Mouse (Mus musculus): Measurements from ENCODE around the gene Snx30. TPM values are rescaled to one million over a fixed set of nuclear protein-coding genes. Genes with fewer than 3 reads are reported as not detected.
A peak's percentile ranks its signal among the peaks of the same experiment; 100 is the strongest.

Gene Snx30
- total and polyA plus RNA-seq, 3 experiments = 4.2 to 8.6 TPM; not detected in 1

DNA sequence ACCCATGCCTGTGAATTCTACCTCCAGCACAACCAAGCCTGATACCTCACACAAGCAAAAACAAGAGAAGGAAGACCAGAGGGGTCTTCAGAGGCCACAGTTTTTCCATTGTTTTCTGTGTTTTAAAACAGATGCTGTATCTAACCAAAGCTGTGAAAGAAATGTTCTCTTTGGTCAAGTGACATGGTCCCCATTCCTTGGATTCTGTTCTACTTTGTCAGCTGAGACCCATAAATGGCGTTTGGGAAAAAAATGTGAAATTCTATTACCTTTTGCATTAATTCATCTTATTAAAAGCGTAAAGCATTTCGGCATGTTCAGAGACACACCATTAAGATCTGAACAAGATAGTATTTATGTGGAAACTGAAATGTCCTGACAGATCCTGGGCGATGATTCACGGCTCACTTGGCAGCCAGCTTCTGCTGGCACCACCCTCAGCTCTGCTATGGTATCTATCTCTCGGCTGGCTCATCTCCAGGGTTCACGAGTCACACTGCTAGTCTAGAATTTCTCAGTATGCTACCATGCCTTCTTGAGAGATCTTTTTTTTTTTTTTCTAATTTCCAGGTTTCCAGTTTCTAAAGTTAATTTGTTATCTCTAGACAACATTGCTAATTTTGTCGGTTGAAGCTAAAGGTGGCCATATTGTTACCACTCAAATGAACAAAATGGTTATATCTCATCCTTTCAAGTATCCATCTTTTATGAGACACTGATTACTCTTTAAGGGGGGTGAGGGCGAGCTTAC is 49.1 kb upstream of the Snx30 start (continued):
- TF ChIP-seq POLR2A (IDR thresholded peaks at IDR 0.05; ENCODE audit: control insufficient read depth in 1 of 2, insufficient read depth in 1 of 2, low read depth in 1 of 2, low read length in 2 of 2, poor library complexity in 1 of 2) (no peak), GABPA (IDR thresholded peaks at IDR 0.05; ENCODE audit: low read depth, low read length) (no peak), NRF1 (IDR thresholded peaks at IDR 0.05; ENCODE audit: insufficient read depth, low read depth, low read length, poor library complexity, severe bottlenecking) (no peak)

DNA sequence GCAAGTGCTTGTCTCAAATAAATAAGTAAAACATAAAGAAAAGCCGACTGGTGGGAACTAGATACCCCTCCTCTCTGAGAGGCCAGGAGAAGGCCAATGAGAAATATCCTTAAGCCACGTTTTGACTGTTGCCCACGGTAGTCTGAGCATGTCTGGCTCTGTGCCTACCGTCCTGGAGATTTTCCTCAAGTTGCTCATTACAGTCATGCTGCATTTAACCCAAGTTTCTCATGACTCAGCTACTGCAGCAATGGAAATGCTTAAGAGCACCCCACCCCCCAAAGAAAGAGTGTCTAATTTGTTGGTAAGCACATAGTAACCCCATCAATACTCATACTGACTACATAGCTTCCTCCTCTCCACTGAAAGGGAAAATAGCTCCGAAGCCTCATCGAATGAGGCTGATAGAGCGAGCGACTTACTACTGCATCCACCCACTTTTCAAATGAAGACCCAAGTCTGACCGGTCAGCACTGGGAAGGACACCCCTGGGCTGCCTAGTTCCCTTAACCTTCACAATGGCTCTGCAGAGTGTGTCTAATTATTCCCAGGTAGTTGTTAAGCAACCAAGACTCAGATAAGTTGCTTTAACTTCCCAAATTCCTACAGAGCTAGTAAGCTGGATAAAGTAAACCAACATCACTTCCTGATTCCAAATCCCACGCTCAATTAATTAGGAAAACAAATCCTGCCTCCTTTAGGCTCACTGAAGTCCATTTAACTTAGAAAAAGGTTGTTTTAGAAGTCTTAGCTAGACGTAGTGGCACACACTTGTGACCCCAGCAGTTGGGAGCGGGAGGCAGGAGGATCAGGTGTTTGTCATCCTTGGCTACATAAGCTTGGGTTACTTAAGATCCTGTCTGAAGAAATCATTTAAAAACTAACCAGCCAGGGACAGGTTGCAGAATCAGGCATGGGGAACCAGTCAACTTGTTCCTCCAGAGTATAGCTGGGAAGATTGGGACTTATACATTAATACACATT is 47.9 kb upstream of the Snx30 start:
- no peaks in the 10 kb centered on the region for H3K79me2 ChIP-seq (ENCODE audit: control insufficient read depth, insufficient read depth, low read length, poor library complexity)
- no peak overlapping the region for H3K4me3 ChIP-seq (ENCODE audit: control insufficient read depth in 1 of 2, insufficient read depth in 1 of 2, low read depth in 2 of 2, low read length in 2 of 2)
- no peak for DNase-seq (ENCODE audit: low read depth, low spot score)
- TF ChIP-seq JUND (IDR thresholded peaks at IDR 0.05; ENCODE audit: low read depth, low read length) = no peak
- no peak for TF ChIP-seq ZC3H11A (IDR thresholded peaks at IDR 0.05; ENCODE audit: low read depth, low read length)
- TF ChIP-seq E2F4 (IDR thresholded peaks at IDR 0.05; ENCODE audit: borderline replicate concordance, low read depth, low read length) = no peak
- TF ChIP-seq USF1 (IDR thresholded peaks at IDR 0.05; ENCODE audit: low read depth, low read length) = no peak
- TF ChIP-seq MXI1 (IDR thresholded peaks at IDR 0.05; ENCODE audit: low read depth, low read length) = no peak
- no peak for TF ChIP-seq TCF12 (IDR thresholded peaks at IDR 0.05; ENCODE audit: low read depth, low read length)
- H3K9ac ChIP-seq (ENCODE audit: control insufficient read depth, low read depth, low read length, poor library complexity, severe bottlenecking) = no peak overlapping the region
- peaks cover 9 to 17% of the 10 kb centered on the region in 2 experiments for H3K4me1 ChIP-seq (ENCODE audit: control insufficient read depth in 1 of 2, insufficient read depth in 2 of 2, low read length in 2 of 2)
- H3K9me3 ChIP-seq (replicated peaks; ENCODE audit: insufficient read depth, low read length) = no peaks in the 10 kb centered on the region
- H3K27ac ChIP-seq (ENCODE audit: control insufficient read depth, low read depth, low read length) = no peak overlapping the region
- no peaks in the 10 kb centered on the region for H3K27me3 ChIP-seq (ENCODE audit: control insufficient read depth in 1 of 2, insufficient read depth in 2 of 2, low read length in 2 of 2)
- H3K36me3 ChIP-seq (ENCODE audit: control insufficient read depth in 1 of 2, insufficient read depth in 2 of 2, low read length in 2 of 2) = peaks cover 0 to 15% of the 10 kb centered on the region in 2 experiments; a peak in 2 of 4 replicates

DNA sequence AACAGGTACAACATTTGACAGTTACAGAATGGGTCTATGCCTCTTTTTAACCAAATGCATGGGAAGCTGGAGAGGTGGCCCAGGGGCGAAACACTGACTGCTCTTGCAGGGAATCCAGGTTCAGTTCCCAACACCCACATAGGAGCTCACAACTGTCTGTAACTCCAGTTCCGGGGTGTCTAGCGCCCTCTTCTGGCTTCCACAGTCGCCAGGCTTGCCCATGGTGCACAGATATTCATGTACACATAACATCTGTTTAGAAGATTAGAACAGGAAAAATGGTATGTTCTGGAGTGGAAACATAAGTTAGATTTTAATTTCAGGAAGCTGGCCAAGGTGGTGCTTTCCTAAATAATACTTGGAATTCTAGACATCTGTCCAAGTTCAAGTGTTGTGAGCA is 45.6 kb upstream of the Snx30 start:
- peaks cover 0 to 15% of the 10 kb centered on the region in 2 experiments; a peak in 2 of 4 replicates for H3K36me3 ChIP-seq (ENCODE audit: control insufficient read depth in 1 of 2, insufficient read depth in 2 of 2, low read length in 2 of 2)
- H3K4me3 ChIP-seq (ENCODE audit: control insufficient read depth in 1 of 2, insufficient read depth in 1 of 2, low read depth in 2 of 2, low read length in 2 of 2) = no peak overlapping the region
- no peaks in the 10 kb centered on the region for H3K9me3 ChIP-seq (replicated peaks; ENCODE audit: insufficient read depth, low read length)
- H3K27me3 ChIP-seq (ENCODE audit: control insufficient read depth in 1 of 2, insufficient read depth in 2 of 2, low read length in 2 of 2) = no peaks in the 10 kb centered on the region
- peak; percentile 40 for DNase-seq (ENCODE audit: low read depth, low spot score)
- peaks cover 9 to 17% of the 10 kb centered on the region in 2 experiments for H3K4me1 ChIP-seq (ENCODE audit: control insufficient read depth in 1 of 2, insufficient read depth in 2 of 2, low read length in 2 of 2)
- H3K79me2 ChIP-seq (ENCODE audit: control insufficient read depth, insufficient read depth, low read length, poor library complexity) = no peaks in the 10 kb centered on the region
- H3K9ac ChIP-seq (ENCODE audit: control insufficient read depth, low read depth, low read length, poor library complexity, severe bottlenecking) = no peak overlapping the region
- H3K27ac ChIP-seq (ENCODE audit: control insufficient read depth, low read depth, low read length) = no peak overlapping the region
- TF ChIP-seq ZC3H11A (IDR thresholded peaks at IDR 0.05; ENCODE audit: low read depth, low read length) (peak; percentile 25; the same call in 1 of the 2 replicates), RAD21 (IDR thresholded peaks at IDR 0.05; ENCODE audit: low read depth, low read length) (peak; percentile 48), EP300 (IDR thresholded peaks at IDR 0.05; ENCODE audit: low read depth in 1 of 2, low read length in 2 of 2) (no peak), UBTF (IDR thresholded peaks at IDR 0.05; ENCODE audit: borderline replicate concordance, insufficient read depth, low read depth, low read length) (no peak), CHD2 (IDR thresholded peaks at IDR 0.05; ENCODE audit: low read length) (no peak), CTCF (IDR thresholded peaks at IDR 0.05 in 2 of 3, conservative IDR thresholded peaks at IDR 0.05 in 1 of 3; ENCODE audit: control insufficient read depth in 1 of 3, insufficient read depth in 1 of 3, low read depth in 2 of 3, low read length in 3 of 3, poor library complexity in 1 of 3, severe bottlenecking in 1 of 3) (peak; percentile 38 to 62 (median 48)), ZKSCAN1 (IDR thresholded peaks at IDR 0.05; ENCODE audit: low read depth, low read length) (no peak), MYB (IDR thresholded peaks at IDR 0.05; ENCODE audit: low read depth, low read length) (no peak), SMC3 (IDR thresholded peaks at IDR 0.05; ENCODE audit: low read depth, low read length) (peak; percentile 45)

All from MEL (cell line).